Mouse (Mus musculus): Measurements from ENCODE around the gene Stat1. TPM values are rescaled to one million over a fixed set of nuclear protein-coding genes. Genes with fewer than 3 reads are reported as not detected.

Stat1 gene
- polyA plus RNA-seq, 3 experiments from 2014 or later = 639 to 1,069 (median 1,003) TPM

DNA sequence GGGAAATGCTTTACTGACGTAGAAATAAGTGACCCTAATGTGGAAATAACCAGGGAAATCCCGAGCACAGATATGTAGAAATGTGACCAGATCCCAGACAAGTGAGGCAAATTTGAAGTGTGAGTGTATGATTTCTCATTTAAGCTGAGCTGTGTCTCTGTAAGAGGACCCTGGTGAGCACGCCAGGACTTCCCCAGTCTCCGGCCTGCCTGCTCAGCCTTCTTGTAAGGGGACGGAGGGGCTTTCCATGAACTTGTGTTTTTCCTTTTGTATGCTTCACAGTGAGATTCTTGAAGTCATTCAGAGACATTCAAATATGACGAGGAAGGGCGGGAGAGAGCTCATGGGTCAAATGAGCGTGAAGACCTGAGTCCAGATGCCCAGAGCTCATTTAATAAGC, 14.0 kb downstream of the Stat1 start:
- peak; percentile 49 for ATAC-seq

GRCm38 (mm10) chr1:52137292-52137691, 18.1 kb downstream of the Stat1 start:
- no peak for ATAC-seq

- no peak for ATAC-seq
Observed at GRCm38 (mm10) chr1:52140534-52140933, 21.3 kb downstream of the Stat1 start.

GRCm38 (mm10) chr1:52141482-52141881, 22.2 kb downstream of the Stat1 start:
- ATAC-seq = no peak

GRCm38 (mm10) chr1:52142117-52142516, 22.9 kb downstream of the Stat1 start:
- no peak for ATAC-seq

DNA sequence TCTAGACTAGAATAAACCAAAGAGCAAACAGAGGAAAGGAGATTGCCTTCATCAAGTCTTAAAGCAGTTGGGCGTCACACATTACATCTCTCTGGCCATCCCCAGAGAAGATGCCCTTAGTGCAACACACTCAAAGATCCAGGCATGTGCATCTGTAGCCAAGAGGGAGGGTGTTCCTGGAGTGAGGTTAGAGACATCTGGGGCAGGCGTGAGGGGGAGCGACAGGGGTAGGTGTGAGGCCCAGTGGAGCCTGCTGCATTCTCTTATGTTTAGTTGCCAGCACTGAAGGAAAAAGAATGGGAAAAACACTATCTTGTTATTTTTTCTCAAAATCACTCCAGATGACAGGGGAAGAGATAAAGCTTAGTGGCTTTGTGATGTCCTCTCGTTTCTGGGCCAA, 24.0 kb downstream of the Stat1 start:
- no peak for ATAC-seq

DNA sequence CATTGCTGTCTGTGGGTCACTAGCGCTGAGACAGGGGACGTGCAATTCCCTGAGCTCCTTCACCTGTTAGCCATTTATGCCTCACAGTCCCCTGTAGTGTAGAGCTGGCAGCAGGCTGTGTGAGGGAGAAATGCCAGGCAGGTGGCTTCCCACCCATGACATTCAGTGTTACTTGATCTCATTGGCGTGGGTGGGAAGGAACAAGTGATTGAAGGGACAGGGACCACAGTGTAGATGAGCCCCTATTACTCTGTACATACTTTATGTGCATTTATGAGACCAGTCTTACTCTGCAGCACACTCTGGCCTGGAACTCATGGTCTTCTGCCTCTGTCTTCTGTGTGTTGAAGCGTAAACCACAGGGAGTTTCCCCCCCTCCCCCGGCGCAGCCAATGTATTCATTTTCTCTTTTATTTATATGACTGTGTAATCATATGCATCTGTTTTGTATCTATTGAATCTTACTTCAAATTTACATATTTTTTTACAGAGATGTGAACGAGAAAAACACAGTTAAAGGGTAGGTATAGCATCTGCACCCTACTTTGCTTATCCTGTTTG, 24.4 kb downstream of the Stat1 start:
- ATAC-seq = peak; percentile 72

DNA sequence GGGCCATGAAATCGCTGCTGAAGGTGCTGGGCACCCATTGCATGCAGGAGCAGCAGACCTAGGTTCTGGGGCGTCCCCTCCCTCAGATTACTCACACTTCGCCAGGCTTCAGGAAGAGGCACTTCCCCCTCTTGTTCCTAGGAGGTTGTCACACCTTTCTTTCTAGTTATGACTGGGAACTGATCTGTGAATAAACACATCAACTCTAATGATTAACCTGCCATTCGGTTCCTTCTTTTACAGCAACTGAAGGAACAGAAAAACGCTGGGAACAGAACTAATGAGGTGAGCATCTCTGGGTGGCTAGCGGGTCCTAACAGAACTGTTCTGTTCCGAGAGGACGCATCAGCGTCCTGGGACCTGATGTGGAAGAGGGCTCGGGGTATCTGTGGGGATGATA, 25.7 kb downstream of the Stat1 start:
- no peak for ATAC-seq

GRCm38 (mm10) chr1:52146214-52146970, 27.2 kb downstream of the Stat1 start:
- ATAC-seq = peak; percentile 43

DNA sequence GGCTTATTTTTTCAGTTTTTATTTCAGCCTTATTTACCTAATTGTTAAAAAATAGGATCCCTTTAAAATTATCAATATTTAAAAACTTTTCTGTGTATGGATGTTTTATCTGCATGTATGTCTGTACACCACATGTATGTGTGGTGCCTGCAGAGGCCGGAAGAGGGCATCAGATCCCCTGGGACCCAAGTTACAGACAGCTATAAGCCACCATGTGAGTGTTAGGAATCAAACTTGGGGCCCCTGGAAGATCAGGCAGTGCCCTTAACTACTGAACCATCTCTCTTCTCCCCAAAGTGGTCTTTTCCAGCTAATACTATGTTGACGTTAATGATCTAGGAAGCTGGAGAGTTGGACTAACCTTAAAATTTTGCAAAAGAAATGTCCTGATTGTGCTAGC, 28.2 kb downstream of the Stat1 start:
- ATAC-seq = no peak

GRCm38 (mm10) chr1:52148178-52148577, 28.9 kb downstream of the Stat1 start:
- no peak for ATAC-seq

GRCm38 (mm10) chr1:52148696-52149095, 29.5 kb downstream of the Stat1 start:
- no peak for ATAC-seq

- no peak for ATAC-seq
Observed at GRCm38 (mm10) chr1:52149934-52150346, 30.7 kb downstream of the Stat1 start.

DNA sequence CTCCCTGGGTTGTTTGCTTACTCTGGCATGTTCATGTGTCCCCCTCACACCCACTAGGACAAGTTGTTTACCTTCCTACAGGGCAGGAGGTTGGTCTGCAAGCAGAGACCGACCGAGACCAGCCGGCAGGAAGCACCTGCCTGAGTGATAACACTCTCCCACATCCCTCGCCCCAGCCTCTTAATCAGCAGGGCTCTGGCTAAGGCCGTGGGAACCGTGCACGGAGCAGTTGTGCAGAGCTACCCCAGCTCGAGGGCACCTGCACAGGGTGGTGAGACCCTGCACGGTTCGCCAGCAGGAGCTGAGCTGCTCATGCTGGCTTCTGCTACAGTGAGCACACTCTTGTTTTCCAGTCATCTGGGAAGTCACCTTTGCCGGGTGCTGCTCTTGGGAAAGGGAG, 31.4 kb downstream of the Stat1 start:
- peak; percentile 19 for ATAC-seq

- no peak for ATAC-seq
Observed at GRCm38 (mm10) chr1:52151166-52151565, 31.9 kb downstream of the Stat1 start.

DNA sequence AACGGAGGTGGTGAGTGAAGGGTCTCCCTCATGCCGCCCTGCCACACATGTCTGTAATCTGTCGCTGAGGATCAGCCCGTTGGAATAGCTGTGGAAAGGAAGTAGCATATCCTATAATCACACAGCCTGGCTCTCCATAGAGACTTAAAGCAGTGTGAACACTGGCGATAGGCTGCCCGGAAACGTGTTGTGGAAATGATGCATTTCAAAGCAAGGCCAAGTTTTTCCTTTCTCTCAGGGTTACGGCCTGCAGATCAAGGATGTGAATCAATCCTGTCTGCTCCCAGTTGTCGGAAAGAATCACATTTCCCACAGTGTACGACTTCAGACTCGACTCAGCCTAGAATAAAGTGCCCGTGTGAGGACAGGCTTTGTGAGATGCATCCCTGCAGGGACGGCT, 33.1 kb downstream of the Stat1 start:
- ATAC-seq = no peak

GRCm38 (mm10) chr1:52152936-52153335, 33.7 kb downstream of the Stat1 start:
- ATAC-seq = no peak

DNA sequence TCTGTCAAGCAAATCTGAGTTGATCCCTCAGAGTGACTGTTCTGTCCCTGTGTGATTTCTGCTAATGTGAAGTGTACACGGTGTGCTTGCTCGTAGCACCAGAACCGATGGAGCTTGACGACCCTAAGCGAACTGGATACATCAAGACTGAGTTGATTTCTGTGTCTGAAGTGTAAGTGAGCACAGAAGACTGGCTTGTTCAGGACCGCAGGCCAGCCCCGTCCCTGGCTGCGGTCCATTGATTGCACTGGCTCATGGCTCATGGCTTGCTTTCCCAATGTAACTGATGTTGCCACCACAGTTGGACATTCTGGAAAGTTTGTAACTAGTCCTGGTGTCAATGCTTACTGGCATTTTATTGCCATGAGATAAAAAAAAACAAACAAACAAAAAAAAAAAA, 35.6 kb downstream of the Stat1 start:
- ATAC-seq = no peak

DNA sequence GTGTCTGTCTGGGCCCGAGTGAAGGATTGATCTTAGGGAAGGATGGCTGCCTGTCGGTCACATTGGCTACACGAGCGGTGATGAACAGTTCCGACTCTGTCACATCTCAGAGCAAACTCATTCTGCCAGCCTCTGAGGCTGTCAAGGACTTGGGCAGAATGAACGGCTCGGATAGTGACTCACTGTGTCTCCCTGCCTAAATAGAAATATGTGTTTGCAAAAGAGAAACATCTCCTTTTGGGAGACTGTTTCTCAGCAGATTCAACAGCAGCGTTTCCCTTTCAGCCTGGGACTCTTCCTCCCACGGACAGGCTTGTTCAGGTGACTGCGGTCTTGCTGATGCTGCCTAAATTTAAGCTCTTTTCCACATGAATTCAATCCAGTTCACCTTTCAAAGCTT, 37.1 kb downstream of the Stat1 start:
- ATAC-seq = no peak

- ATAC-seq = no peak
Observed at GRCm38 (mm10) chr1:52158040-52158439, 38.8 kb downstream of the Stat1 start.

DNA sequence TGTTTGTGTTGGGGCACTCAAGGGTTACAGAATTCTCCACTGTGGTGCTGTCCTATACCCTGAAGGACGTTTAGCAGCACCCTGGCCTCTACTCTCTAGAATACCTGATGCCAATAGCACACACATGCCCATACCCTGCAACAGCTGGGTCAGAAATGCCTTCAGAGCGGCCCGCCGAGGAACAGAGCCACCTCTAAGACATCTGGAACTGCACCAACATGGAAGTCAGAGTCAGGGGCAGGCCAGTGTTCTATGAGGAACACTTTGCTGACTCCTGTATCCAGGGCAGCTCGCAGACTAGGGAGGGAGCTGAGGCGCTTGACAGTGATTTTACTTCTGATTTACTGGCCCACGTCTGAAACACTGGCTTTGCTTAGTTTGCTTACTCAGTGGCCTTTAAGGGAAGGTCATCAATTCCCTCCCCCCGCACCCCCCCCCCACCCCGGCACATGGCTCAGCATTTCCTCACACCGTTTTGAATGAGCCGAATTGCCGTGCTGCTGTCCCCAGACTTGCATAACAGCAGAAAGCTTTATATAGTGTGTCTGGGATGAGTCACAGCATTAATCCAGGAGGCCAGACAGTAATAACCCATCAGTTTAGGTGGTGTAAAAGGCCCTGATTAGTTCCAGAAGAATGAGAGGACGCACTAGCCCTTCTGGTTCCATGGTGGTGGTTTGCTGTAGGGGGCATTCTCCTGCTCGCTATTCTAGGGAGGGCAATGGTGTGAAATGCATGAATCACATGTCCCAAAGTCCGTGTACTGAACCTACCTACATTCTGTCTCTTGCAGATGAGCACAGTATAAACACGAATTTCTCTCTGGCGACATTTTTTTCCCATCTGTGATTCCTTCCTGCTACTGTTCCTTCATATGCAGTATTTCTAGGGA, 39.5 kb downstream of the Stat1 start:
- ATAC-seq = no peak

DNA sequence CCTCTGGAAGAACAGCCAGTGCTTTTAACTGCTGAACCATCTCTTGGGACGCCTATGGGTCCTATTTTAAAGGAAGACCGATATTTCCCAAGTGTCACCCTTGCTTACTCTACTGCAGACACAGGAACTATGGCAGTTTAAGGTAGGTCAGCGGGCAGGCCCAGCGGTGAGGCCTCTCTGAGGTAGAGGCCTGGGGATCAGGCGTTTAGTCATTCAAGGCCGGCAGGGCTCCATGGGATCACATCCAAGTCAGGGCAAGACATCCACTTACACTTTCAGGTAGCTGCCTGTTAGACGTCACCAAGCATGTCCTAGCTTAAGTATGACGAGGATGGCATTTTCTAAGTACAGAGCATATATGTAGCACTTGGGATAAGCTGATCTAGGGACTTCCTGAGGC, 41.9 kb downstream of the Stat1 start:
- ATAC-seq = no peak

DNA sequence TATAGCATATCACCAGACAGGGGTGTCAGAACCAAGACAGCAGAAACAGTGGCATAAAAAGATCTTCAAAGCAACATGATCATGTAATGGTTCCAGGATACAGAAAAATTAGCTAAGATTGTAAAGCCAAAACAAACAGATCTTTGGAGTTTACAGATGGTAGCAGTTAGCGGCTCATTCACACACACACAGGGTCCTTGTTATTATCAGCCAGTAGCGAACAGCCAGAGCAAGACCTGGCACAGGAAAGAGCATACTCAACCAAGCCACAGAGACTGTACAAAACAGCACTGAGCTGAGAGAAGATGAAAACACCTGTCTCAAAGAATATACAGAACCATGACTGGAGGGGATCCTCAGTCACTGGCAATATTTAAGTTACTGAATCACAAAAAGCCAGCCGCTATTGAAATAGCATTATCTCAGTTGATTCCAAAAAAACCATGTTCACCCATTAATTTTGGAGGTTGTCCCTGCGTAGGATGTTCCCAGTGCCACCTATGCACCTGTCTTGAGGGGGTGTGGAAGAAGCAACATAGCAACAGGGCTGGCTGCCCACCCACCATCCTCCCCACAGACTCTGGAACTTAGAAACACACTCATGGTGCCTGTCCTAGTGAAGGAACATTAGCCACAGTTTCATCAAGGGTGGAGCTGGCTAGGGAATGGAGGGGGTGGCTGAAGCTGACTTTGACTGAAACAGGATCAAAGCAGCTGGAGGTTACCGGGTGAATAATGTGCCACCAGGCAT, 44.6 kb downstream of the Stat1 start:
- no peak for ATAC-seq

All from inflammation-experienced regulatory T-cells, adult 6 months (primary cell).